Mouse (Mus musculus) embryo, embryonic 11 days (tissue): ENCODE measurements around the gene Usp22.
"Not testable (repeated sequence)": the region's sequence is repeated elsewhere in the genome, so short reads cannot be mapped to it uniquely, and the experiment has no call there.

Source experiments
- DNase-seq: peaks from one replicate; pipeline ENCODE4 v3.0.0-alpha.2; 2015

The Usp22 gene

GRCm38 (mm10) chr11:61174821-61175658 lies at the start of gene Usp22:
Usp22 (minus strand) TSS chr11:61175055.
- peak; percentile 100 for DNase-seq

GRCm38 (mm10) chr11:61224234-61224744 lies 49.4 kb upstream of the Usp22 start:
- DNase-seq, result no peak

- DNase-seq, result no peak
These were observed 48.3 kb upstream of the Usp22 start for GRCm38 (mm10) chr11:61222971-61223745.

- no peak for DNase-seq
These were observed 47.2 kb upstream of the Usp22 start for GRCm38 (mm10) chr11:61222007-61222406.

GRCm38 (mm10) chr11:61220156-61220881 lies 45.5 kb upstream of the Usp22 start:
- DNase-seq, result no peak

- DNase-seq, result no peak
These were observed 41.1 kb upstream of the Usp22 start for GRCm38 (mm10) chr11:61215936-61216335.

- DNase-seq, result peak; percentile 16
These were observed 37.2 kb upstream of the Usp22 start for GRCm38 (mm10) chr11:61212102-61212501.

- DNase-seq, result no peak
These were observed 33.5 kb upstream of the Usp22 start for GRCm38 (mm10) chr11:61208316-61208715.

GRCm38 (mm10) chr11:61207487-61208246 lies 32.8 kb upstream of the Usp22 start, which contains the start of gene Aldh3a1:
Aldh3a1 (plus strand) TSS chr11:61207537.
- no peak for DNase-seq

- no peak for DNase-seq
These were observed 31.3 kb upstream of the Usp22 start for GRCm38 (mm10) chr11:61206136-61206535.

GRCm38 (mm10) chr11:61205167-61205950 lies 30.5 kb upstream of the Usp22 start:
- DNase-seq, result no peak

- DNase-seq, result no peak
These were observed 28.0 kb upstream of the Usp22 start for GRCm38 (mm10) chr11:61202810-61203209.

GRCm38 (mm10) chr11:61202186-61202585 lies 27.3 kb upstream of the Usp22 start:
- DNase-seq, result no peak

GRCm38 (mm10) chr11:61199620-61200362 lies 24.9 kb upstream of the Usp22 start:
- DNase-seq, result no peak

GRCm38 (mm10) chr11:61197935-61198334 lies 23.1 kb upstream of the Usp22 start:
- DNase-seq, result no peak

- no peak for DNase-seq
These were observed 21.9 kb upstream of the Usp22 start for GRCm38 (mm10) chr11:61196616-61197353.

- DNase-seq, result peak; percentile 89
These were observed 18.5 kb upstream of the Usp22 start for GRCm38 (mm10) chr11:61193392-61193791.

GRCm38 (mm10) chr11:61192779-61193178 lies 17.9 kb upstream of the Usp22 start:
- DNase-seq, result no peak

- DNase-seq, result not testable (repeated sequence)
These were observed 17.3 kb upstream of the Usp22 start for GRCm38 (mm10) chr11:61192123-61192522.

- DNase-seq, result no peak
These were observed 15.9 kb upstream of the Usp22 start for GRCm38 (mm10) chr11:61190776-61191175.
